Mouse (Mus musculus) CD8-positive naive resting alpha-beta T cell, adult 2 months (primary cell): ENCODE measurements at regions not wholly inside any gene's neighbourhood (a gene's known extent, or its start where the extent isn't known, plus 50 kb on each side); places are given as distances from the start of the nearest gene placed in this dataset.

Experiments
- DNase-seq, 2 experiments: peaks; one replicate each; pipeline ENCODE4 v3.0.0; 2022; ENCODE audit warnings: low read depth in 2 of 2, low spot score in 2 of 2

- DNase-seq, result no peak
Observed at GRCm38 (mm10) chr17:64382894-64383293, 51.2 kb upstream of the Pja2 start.

- no peak for DNase-seq
Observed at GRCm38 (mm10) chr17:64383600-64383999, 51.9 kb upstream of the Pja2 start.

- DNase-seq, result no peak
Observed at GRCm38 (mm10) chr17:64390349-64390748, 58.6 kb upstream of the Pja2 start.

GRCm38 (mm10) chr17:64397254-64397897 lies 65.7 kb upstream of the Pja2 start:
- DNase-seq, result no peak

- no peak for DNase-seq
Observed at GRCm38 (mm10) chr17:64398114-64398692, 66.5 kb upstream of the Pja2 start.

GRCm38 (mm10) chr17:64398708-64399107 lies 67.0 kb upstream of the Pja2 start:
- DNase-seq, result no peak

GRCm38 (mm10) chr17:64406742-64407254 lies 75.1 kb upstream of the Pja2 start:
- DNase-seq, result no peak

- DNase-seq, result no peak
Observed at GRCm38 (mm10) chr17:64407255-64408011, 75.7 kb upstream of the Pja2 start.

GRCm38 (mm10) chr17:64425811-64426210 lies 94.1 kb upstream of the Pja2 start:
- DNase-seq, result no peak

GRCm38 (mm10) chr17:64426536-64426935 lies 94.8 kb upstream of the Pja2 start:
- no peak for DNase-seq

GRCm38 (mm10) chr17:64439571-64439970 lies 107.9 kb upstream of the Pja2 start:
- no peak for DNase-seq

- DNase-seq, result no peak
Observed at GRCm38 (mm10) chr17:64454736-64455135, 123.0 kb upstream of the Pja2 start.

- no peak for DNase-seq
Observed at GRCm38 (mm10) chr17:64466273-64466672, 134.3 kb upstream of the Man2a1 start.

GRCm38 (mm10) chr17:64466746-64467145 lies 133.8 kb upstream of the Man2a1 start:
- DNase-seq, result no peak

GRCm38 (mm10) chr17:64467297-64467696 lies 133.2 kb upstream of the Man2a1 start:
- no peak for DNase-seq

- no peak for DNase-seq
Observed at GRCm38 (mm10) chr17:64469754-64470400, 130.7 kb upstream of the Man2a1 start.

- no peak for DNase-seq
Observed at GRCm38 (mm10) chr17:64480607-64481038, 119.9 kb upstream of the Man2a1 start.

GRCm38 (mm10) chr17:64484835-64485234 lies 115.7 kb upstream of the Man2a1 start:
- DNase-seq, result no peak

GRCm38 (mm10) chr17:64489769-64490335 lies 110.7 kb upstream of the Man2a1 start:
- DNase-seq, result no peak

GRCm38 (mm10) chr17:64490664-64491063 lies 109.9 kb upstream of the Man2a1 start:
- no peak for DNase-seq

- DNase-seq, result no peak
Observed at GRCm38 (mm10) chr17:64491922-64492353, 108.6 kb upstream of the Man2a1 start.
